Comparison of ENCODE assay signal across 15 mouse cellular contexts in the genomic region with DNA sequence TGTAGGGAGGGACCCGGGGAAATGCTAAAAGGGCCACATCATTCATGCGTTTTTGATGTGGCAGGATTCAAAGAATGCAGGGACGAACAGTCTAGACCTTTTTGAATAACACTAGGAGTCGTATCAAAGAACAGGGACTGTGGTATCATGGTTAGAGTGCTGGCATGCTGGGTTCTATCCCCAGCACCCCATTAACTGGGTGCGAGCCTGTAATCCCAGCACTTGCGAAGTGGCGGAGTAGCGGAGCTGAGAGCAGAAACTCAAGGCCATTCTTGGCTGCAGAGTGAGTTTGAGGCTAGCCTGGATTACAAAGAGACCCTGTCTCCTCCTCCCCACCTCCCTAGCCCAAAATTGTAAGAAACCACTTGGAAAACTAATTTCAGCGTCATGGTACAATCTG. TPM values are rescaled to one million over a fixed set of nuclear protein-coding genes. Genes with fewer than 3 reads are reported as not detected.
DNase-seq lines count a peak whose midpoint lies in the region; ATAC-seq lines count a peak whose summit lies in the region.
"Had no signal": no experiment of that assay in that cellular context is flagged by ENCODE, and none has a peak within 500 bp of the region (broad histone marks: within the 10 kb centered on the region; RNA-seq: fewer than 3 reads in every experiment).

No protein-coding gene starts in this region.

- no peak for DNase-seq in heart, postnatal 36 days
- peak; percentile 34 for DNase-seq in lung, postnatal 10 days
- DNase-seq in lung, adult 18-20 months = no peak
- no peak for DNase-seq in Muller cell, postnatal 12 days (ENCODE audit: inconsistent ontology term)
- no peak for DNase-seq in left cerebral cortex, adult 9 months (ENCODE audit: low spot score in 2 of 2)
- DNase-seq: cerebellum, adult 11 months; liver, embryonic 13.5 days; thymus, postnatal 25 days had no signal

- no peak overlapping the region for H3K27ac ChIP-seq in heart, embryonic 12.5 days (ENCODE audit: poor library complexity, severe bottlenecking)
- peak overlapping the region; percentile 72 for H3K27ac ChIP-seq in embryonic facial prominence, embryonic 13.5 days
- H3K27ac ChIP-seq in limb, embryonic 13.5 days = no peak overlapping the region
- H3K27ac ChIP-seq: hindbrain, embryonic 15.5 days; left cerebral cortex, adult 2 months; liver, embryonic 13.5 days; neural tube, embryonic 13.5 days had no signal

- H3K4me3 ChIP-seq in heart, embryonic 12.5 days = no peak overlapping the region
- peak overlapping the region; percentile 25; the same call in 1 of the 2 replicates for H3K4me3 ChIP-seq in embryonic facial prominence, embryonic 13.5 days
- H3K4me3 ChIP-seq in limb, embryonic 13.5 days = no peak overlapping the region
- H3K4me3 ChIP-seq: left cerebral cortex, adult 2 months; liver, embryonic 13.5 days had no signal

- H3K4me2 ChIP-seq in heart, embryonic 12.5 days = no peak overlapping the region
- H3K4me2 ChIP-seq in embryonic facial prominence, embryonic 13.5 days = peak overlapping the region; percentile 55
- H3K4me2 ChIP-seq in limb, embryonic 13.5 days (replicated peaks) = peak overlapping the region; percentile 55
- H3K4me2 ChIP-seq: liver, embryonic 13.5 days had no signal

- H3K9ac ChIP-seq in heart, embryonic 12.5 days = peak overlapping the region; percentile 4; the same call in 1 of the 2 replicates
- H3K9ac ChIP-seq in embryonic facial prominence, embryonic 13.5 days = peak overlapping the region; percentile 59; the same call in 1 of the 2 replicates
- no peak overlapping the region for H3K9ac ChIP-seq in limb, embryonic 13.5 days
- H3K9ac ChIP-seq: hindbrain, embryonic 15.5 days; liver, embryonic 13.5 days had no signal

- ATAC-seq in heart, embryonic 12.5 days (ENCODE audit: insufficient number of reproducible peaks, low FRiP score) = no peak
- no peak for ATAC-seq in embryonic facial prominence, embryonic 13.5 days (ENCODE audit: insufficient number of reproducible peaks, insufficient read depth, low FRiP score, low TSS enrichment, low read depth)
- no peak for ATAC-seq in limb, embryonic 13.5 days (ENCODE audit: low FRiP score, low read depth)
- ATAC-seq: activated CD4-positive, CD25-positive, alpha-beta regulatory T cell, adult 4 months had no signal

- intact Hi-C loops in heart, postnatal 36 days (cut with DNase I) = no loop called here

- 16% methylated on average over 9 of the region's 9 CpGs for WGBS in heart, embryonic 12.5 days
- 20% methylated on average over 9 of the region's 9 CpGs for WGBS in embryonic facial prominence, embryonic 13.5 days
- WGBS in limb, embryonic 13.5 days = 12% methylated on average over 9 of the region's 9 CpGs

- no peaks in the 10 kb centered on the region for H3K36me3 ChIP-seq in heart, embryonic 12.5 days
- no peaks in the 10 kb centered on the region for H3K36me3 ChIP-seq in embryonic facial prominence, embryonic 13.5 days
- no peaks in the 10 kb centered on the region for H3K36me3 ChIP-seq in limb, embryonic 13.5 days
- H3K36me3 ChIP-seq: hindbrain, embryonic 15.5 days; liver, embryonic 13.5 days; neural tube, embryonic 13.5 days had no signal

- H3K4me1 ChIP-seq in heart, embryonic 12.5 days (replicated peaks) = peaks cover 37% of the 10 kb centered on the region
- peaks cover 52% of the 10 kb centered on the region for H3K4me1 ChIP-seq in embryonic facial prominence, embryonic 13.5 days
- peaks cover 49% of the 10 kb centered on the region for H3K4me1 ChIP-seq in limb, embryonic 13.5 days

- peaks cover 88% of the 10 kb centered on the region for H3K27me3 ChIP-seq in heart, embryonic 12.5 days (replicated peaks)
- H3K27me3 ChIP-seq in embryonic facial prominence, embryonic 13.5 days = peaks cover 43% of the 10 kb centered on the region
- H3K27me3 ChIP-seq in limb, embryonic 13.5 days = peaks cover 98% of the 10 kb centered on the region

- H3K9me3 ChIP-seq in heart, embryonic 12.5 days (replicated peaks) = no peaks in the 10 kb centered on the region
- no peaks in the 10 kb centered on the region for H3K9me3 ChIP-seq in embryonic facial prominence, embryonic 13.5 days
- H3K9me3 ChIP-seq in limb, embryonic 13.5 days = no peaks in the 10 kb centered on the region
- H3K9me3 ChIP-seq: hindbrain, embryonic 15.5 days; liver, embryonic 13.5 days; neural tube, embryonic 13.5 days had no signal

RNA-seq across cellular contexts. Expression of a gene that starts 44.3 kb away (rescaled TPM):
- 18.8 and 21.0 TPM in 2 replicates for polyA plus RNA-seq in heart, embryonic 12.5 days (2016; fragmentation: Nextera tagmentation; extraction: Ambion mirVana)
- total RNA-seq in heart, postnatal 36 days (2021) = 10 to 100 TPM; 10.5 to 11.5 TPM
- polyA plus RNA-seq in embryonic facial prominence, embryonic 13.5 days (2015; fragmentation: Nextera tagmentation; extraction: Ambion mirVana) = 63.4 and 67.0 TPM in 2 replicates
- polyA plus RNA-seq in limb, embryonic 13.5 days (2015; fragmentation: Nextera tagmentation; extraction: Ambion mirVana) = 29.9 and 43.9 TPM in 2 replicates
- polyA plus RNA-seq: activated CD4-positive, CD25-positive, alpha-beta regulatory T cell, adult 4 months had no signal
